24 mouse cellular contexts compared by ENCODE assay signal in the genomic region with DNA sequence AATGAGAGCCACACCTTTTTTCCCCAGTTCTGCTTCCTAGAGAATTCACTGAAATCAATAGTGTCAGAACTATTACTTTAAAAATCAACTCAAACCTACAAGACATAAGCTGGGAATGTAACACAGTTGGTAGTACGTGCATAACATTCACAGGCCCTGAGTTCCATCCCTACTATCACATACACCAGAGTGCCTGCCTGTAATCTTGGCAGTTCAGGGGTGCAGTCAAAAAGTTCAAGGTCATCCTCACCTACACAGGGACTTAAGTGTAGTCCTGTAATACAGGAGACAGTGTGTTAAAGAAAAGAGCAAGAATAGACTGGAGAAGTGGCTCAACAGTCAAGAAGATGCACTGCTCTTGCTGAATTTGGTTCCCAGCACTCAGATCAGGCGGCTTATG.
"Had no signal": no experiment of that assay in that cellular context is flagged by ENCODE, and none has a peak within 500 bp of the region (broad histone marks: within the 10 kb centered on the region; RNA-seq: fewer than 3 reads in every experiment).

No protein-coding gene starts in this region.

- H3K4me3 ChIP-seq: heart, embryonic 10.5 days; heart, embryonic 13.5 days; heart, embryonic 15.5 days; hindbrain, embryonic 12.5 days; intestine, embryonic 15.5 days; layer of hippocampus, adult 2 months; left cerebral cortex, adult 2 months; limb, embryonic 10.5 days; limb, embryonic 12.5 days had no signal

- H3K4me2 ChIP-seq: heart, embryonic 13.5 days; heart, embryonic 15.5 days; hindbrain, embryonic 12.5 days; hindbrain, embryonic 14.5 days; intestine, embryonic 15.5 days; limb, embryonic 12.5 days had no signal

- DNase-seq: forebrain, postnatal 0 days; gastrocnemius, postnatal 14 days; gastrocnemius, postnatal 36 days; heart, adult 18-20 months; heart, postnatal 14 days; heart, postnatal 36 days; kidney, adult 18-20 months; kidney, adult 8-10 months; kidney, postnatal 10 days; kidney, postnatal 25 days; kidney, postnatal 4 days had no signal

- H3K36me3 ChIP-seq: heart, embryonic 10.5 days; heart, embryonic 13.5 days; heart, embryonic 15.5 days; hindbrain, embryonic 12.5 days; intestine, embryonic 15.5 days; limb, embryonic 10.5 days; limb, embryonic 12.5 days had no signal

- H3K4me1 ChIP-seq: heart, embryonic 10.5 days; heart, embryonic 13.5 days; heart, embryonic 15.5 days; hindbrain, embryonic 12.5 days; intestine, embryonic 15.5 days; limb, embryonic 10.5 days; limb, embryonic 12.5 days had no signal

- H3K27ac ChIP-seq: heart, embryonic 10.5 days; heart, embryonic 13.5 days; heart, embryonic 15.5 days; hindbrain, embryonic 12.5 days; hindbrain, embryonic 14.5 days; intestine, embryonic 15.5 days; layer of hippocampus, adult 2 months; left cerebral cortex, adult 2 months; limb, embryonic 10.5 days; limb, embryonic 12.5 days had no signal

- H3K27me3 ChIP-seq: heart, embryonic 13.5 days; heart, embryonic 15.5 days; hindbrain, embryonic 12.5 days; intestine, embryonic 15.5 days; limb, embryonic 12.5 days had no signal

- H3K9me3 ChIP-seq: heart, embryonic 10.5 days; heart, embryonic 13.5 days; heart, embryonic 15.5 days; hindbrain, embryonic 12.5 days; intestine, embryonic 15.5 days; limb, embryonic 10.5 days; limb, embryonic 12.5 days had no signal

- ATAC-seq: forebrain, postnatal 0 days; hindbrain, embryonic 16.5 days; inflammation-experienced regulatory T-cells, adult 6 months; intestine, embryonic 15.5 days; intestine, postnatal 0 days had no signal

- H3K9ac ChIP-seq: forebrain, postnatal 0 days; heart, embryonic 13.5 days; heart, embryonic 15.5 days; hindbrain, embryonic 12.5 days; hindbrain, embryonic 14.5 days; intestine, embryonic 15.5 days; limb, embryonic 12.5 days had no signal
